Mouse (Mus musculus): Measurements from ENCODE around the gene Wdr83os. TPM values are rescaled to one million over a fixed set of nuclear protein-coding genes. Genes with fewer than 3 reads are reported as not detected.
A peak's percentile ranks its signal among the peaks of the same experiment; 100 is the strongest.

Gene Wdr83os
- polyA plus RNA-seq, 1 experiment from 2014 or later = 133 TPM

- Histone ChIP-seq H3K9me3 (replicated peaks; ENCODE audit: control insufficient read depth, low read length, poor library complexity, severe bottlenecking) (no peaks in the 10 kb centered on the region), H3K4me3 (ENCODE audit: low read depth, low read length) (peak overlapping the region; percentile 86; the same call in 1 of the 2 replicates), H3K27ac (ENCODE audit: low read length) (peak overlapping the region; percentile 91), H3K4me1 (ENCODE audit: control insufficient read depth, insufficient read depth, low read length) (peaks cover 10% of the 10 kb centered on the region), H3K27me3 (ENCODE audit: control insufficient read depth, insufficient read depth, low read depth, low read length) (no peaks in the 10 kb centered on the region), H3K9ac (ENCODE audit: low read depth, low read length) (peak overlapping the region; percentile 85; the same call in 1 of the 2 replicates), H3K36me3 (ENCODE audit: control insufficient read depth, insufficient read depth, low read length) (peaks cover 18% of the 10 kb centered on the region), H3K4me2 (ENCODE audit: low read length) (peak overlapping the region; percentile 64)
- ATAC-seq = no peak
- 86% methylated on average over 5 of the region's 5 CpGs for WGBS
Measured at GRCm38 (mm10) chr8:85071041-85071440, 9.5 kb upstream of the Wdr83os start.

- H3K27me3 ChIP-seq (ENCODE audit: control insufficient read depth, insufficient read depth, low read depth, low read length) = no peaks in the 10 kb centered on the region
- H3K36me3 ChIP-seq (ENCODE audit: control insufficient read depth, insufficient read depth, low read length) = peaks cover 15% of the 10 kb centered on the region
- peak within 1 kb of the TSS; percentile 85 for H3K9ac ChIP-seq (ENCODE audit: low read depth, low read length)
- H3K27ac ChIP-seq (ENCODE audit: low read length) = peak within 1 kb of the TSS; percentile 91
- peak within 1 kb of the TSS; percentile 64 for H3K4me2 ChIP-seq (ENCODE audit: low read length)
- peak within 1 kb of the TSS; percentile 86 for H3K4me3 ChIP-seq (ENCODE audit: low read depth, low read length)
- peak; percentile 87 for ATAC-seq
- no peaks in the 10 kb centered on the region for H3K9me3 ChIP-seq (replicated peaks; ENCODE audit: control insufficient read depth, low read length, poor library complexity, severe bottlenecking)
- peaks cover 10% of the 10 kb centered on the region for H3K4me1 ChIP-seq (ENCODE audit: control insufficient read depth, insufficient read depth, low read length)
- under 1% methylated on average over 67 of the region's 68 CpGs for WGBS
Measured at GRCm38 (mm10) chr8:85071514-85072281, 8.8 kb upstream of the Wdr83os start, which contains the start of gene Dhps. Gene Dhps (plus strand): TSS chr8:85071757.

- peak overlapping the region; percentile 85 for H3K9ac ChIP-seq (ENCODE audit: low read depth, low read length)
Measured at GRCm38 (mm10) chr8:85072364-85072929, 8.1 kb upstream of the Wdr83os start.

GRCm38 (mm10) chr8:85073041-85073612 lies 7.4 kb upstream of the Wdr83os start:
- 95% methylated on average over 15 of the region's 15 CpGs for WGBS
- Histone ChIP-seq H3K4me2 (ENCODE audit: low read length) (no peak overlapping the region; the same call in 1 of the 2 replicates), H3K27me3 (ENCODE audit: control insufficient read depth, insufficient read depth, low read depth, low read length) (no peaks in the 10 kb centered on the region), H3K9ac (ENCODE audit: low read depth, low read length) (no peak overlapping the region), H3K4me1 (ENCODE audit: control insufficient read depth, insufficient read depth, low read length) (peaks cover 10% of the 10 kb centered on the region), H3K4me3 (ENCODE audit: low read depth, low read length) (no peak overlapping the region), H3K9me3 (replicated peaks; ENCODE audit: control insufficient read depth, low read length, poor library complexity, severe bottlenecking) (no peaks in the 10 kb centered on the region), H3K27ac (ENCODE audit: low read length) (no peak overlapping the region), H3K36me3 (ENCODE audit: control insufficient read depth, insufficient read depth, low read length) (peaks cover 14% of the 10 kb centered on the region; the same call in 1 of the 2 replicates)
- ATAC-seq = no peak

More at GRCm38 (mm10) chr8:85072364-85072929, 8.1 kb upstream of the Wdr83os start:
- Histone ChIP-seq H3K9me3 (replicated peaks; ENCODE audit: control insufficient read depth, low read length, poor library complexity, severe bottlenecking) (no peaks in the 10 kb centered on the region), H3K27me3 (ENCODE audit: control insufficient read depth, insufficient read depth, low read depth, low read length) (no peaks in the 10 kb centered on the region), H3K4me3 (ENCODE audit: low read depth, low read length) (peak overlapping the region; percentile 86), H3K4me2 (ENCODE audit: low read length) (peak overlapping the region; percentile 64), H3K36me3 (ENCODE audit: control insufficient read depth, insufficient read depth, low read length) (peaks cover 14% of the 10 kb centered on the region; the same call in 1 of the 2 replicates), H3K27ac (ENCODE audit: low read length) (peak overlapping the region; percentile 91), H3K4me1 (ENCODE audit: control insufficient read depth, insufficient read depth, low read length) (peaks cover 10% of the 10 kb centered on the region)
- ATAC-seq = no peak
- 44% methylated on average over 9 of the region's 9 CpGs for WGBS

- WGBS = 89% methylated on average over 10 of the region's 10 CpGs
- H3K27ac ChIP-seq (ENCODE audit: low read length) = no peak overlapping the region
- peaks cover 9% of the 10 kb centered on the region; the same call in 1 of the 2 replicates for H3K36me3 ChIP-seq (ENCODE audit: control insufficient read depth, insufficient read depth, low read length)
- no peaks in the 10 kb centered on the region for H3K9me3 ChIP-seq (replicated peaks; ENCODE audit: control insufficient read depth, low read length, poor library complexity, severe bottlenecking)
- H3K4me1 ChIP-seq (ENCODE audit: control insufficient read depth, insufficient read depth, low read length) = peaks cover 10% of the 10 kb centered on the region
- no peak for ATAC-seq
- H3K4me3 ChIP-seq (ENCODE audit: low read depth, low read length) = no peak overlapping the region
- no peaks in the 10 kb centered on the region for H3K27me3 ChIP-seq (ENCODE audit: control insufficient read depth, insufficient read depth, low read depth, low read length)
- no peak overlapping the region for H3K4me2 ChIP-seq (ENCODE audit: low read length)
- no peak overlapping the region for H3K9ac ChIP-seq (ENCODE audit: low read depth, low read length)
Measured at GRCm38 (mm10) chr8:85074167-85074566, 6.4 kb upstream of the Wdr83os start.

GRCm38 (mm10) chr8:85074617-85075016 lies 5.9 kb upstream of the Wdr83os start:
- Histone ChIP-seq H3K9ac (ENCODE audit: low read depth, low read length) (no peak overlapping the region), H3K9me3 (replicated peaks; ENCODE audit: control insufficient read depth, low read length, poor library complexity, severe bottlenecking) (no peaks in the 10 kb centered on the region), H3K27ac (ENCODE audit: low read length) (no peak overlapping the region), H3K36me3 (ENCODE audit: control insufficient read depth, insufficient read depth, low read length) (peaks cover 9% of the 10 kb centered on the region; the same call in 1 of the 2 replicates), H3K4me1 (ENCODE audit: control insufficient read depth, insufficient read depth, low read length) (peaks cover 13% of the 10 kb centered on the region), H3K4me3 (ENCODE audit: low read depth, low read length) (no peak overlapping the region), H3K27me3 (ENCODE audit: control insufficient read depth, insufficient read depth, low read depth, low read length) (no peaks in the 10 kb centered on the region), H3K4me2 (ENCODE audit: low read length) (no peak overlapping the region)
- 92% methylated on average over 10 of the region's 10 CpGs for WGBS
- no peak for ATAC-seq

GRCm38 (mm10) chr8:85076001-85076400 lies 4.5 kb upstream of the Wdr83os start:
- Histone ChIP-seq H3K4me2 (ENCODE audit: low read length) (no peak overlapping the region), H3K9ac (ENCODE audit: low read depth, low read length) (no peak overlapping the region), H3K4me1 (ENCODE audit: control insufficient read depth, insufficient read depth, low read length) (peaks cover 18% of the 10 kb centered on the region), H3K4me3 (ENCODE audit: low read depth, low read length) (no peak overlapping the region), H3K27ac (ENCODE audit: low read length) (no peak overlapping the region), H3K36me3 (ENCODE audit: control insufficient read depth, insufficient read depth, low read length) (peaks cover 9% of the 10 kb centered on the region; the same call in 1 of the 2 replicates), H3K27me3 (ENCODE audit: control insufficient read depth, insufficient read depth, low read depth, low read length) (no peaks in the 10 kb centered on the region), H3K9me3 (replicated peaks; ENCODE audit: control insufficient read depth, low read length, poor library complexity, severe bottlenecking) (no peaks in the 10 kb centered on the region)
- WGBS = 83% methylated on average over 9 of the region's 9 CpGs
- no peak for ATAC-seq

GRCm38 (mm10) chr8:85076993-85077392 lies 3.5 kb upstream of the Wdr83os start:
- H3K9me3 ChIP-seq (replicated peaks; ENCODE audit: control insufficient read depth, low read length, poor library complexity, severe bottlenecking) = no peaks in the 10 kb centered on the region
- H3K27me3 ChIP-seq (ENCODE audit: control insufficient read depth, insufficient read depth, low read depth, low read length) = no peaks in the 10 kb centered on the region
- H3K36me3 ChIP-seq (ENCODE audit: control insufficient read depth, insufficient read depth, low read length) = peaks cover 9% of the 10 kb centered on the region; the same call in 1 of the 2 replicates
- ATAC-seq = no peak
- WGBS = 0% methylated on average over 2 of the region's 2 CpGs
- H3K4me1 ChIP-seq (ENCODE audit: control insufficient read depth, insufficient read depth, low read length) = peaks cover 22% of the 10 kb centered on the region
- H3K4me3 ChIP-seq (ENCODE audit: low read depth, low read length) = no peak overlapping the region
- H3K4me2 ChIP-seq (ENCODE audit: low read length) = no peak overlapping the region
- no peak overlapping the region for H3K9ac ChIP-seq (ENCODE audit: low read depth, low read length)
- H3K27ac ChIP-seq (ENCODE audit: low read length) = no peak overlapping the region

- no peaks in the 10 kb centered on the region for H3K27me3 ChIP-seq (ENCODE audit: control insufficient read depth, insufficient read depth, low read depth, low read length)
- H3K4me1 ChIP-seq (ENCODE audit: control insufficient read depth, insufficient read depth, low read length) = peaks cover 31% of the 10 kb centered on the region
- peak overlapping the region; percentile 89 for H3K9ac ChIP-seq (ENCODE audit: low read depth, low read length)
- peaks cover 5% of the 10 kb centered on the region; the same call in 1 of the 2 replicates for H3K36me3 ChIP-seq (ENCODE audit: control insufficient read depth, insufficient read depth, low read length)
- H3K4me3 ChIP-seq (ENCODE audit: low read depth, low read length) = peak overlapping the region; percentile 92
- H3K9me3 ChIP-seq (replicated peaks; ENCODE audit: control insufficient read depth, low read length, poor library complexity, severe bottlenecking) = no peaks in the 10 kb centered on the region
- peak overlapping the region; percentile 71 for H3K27ac ChIP-seq (ENCODE audit: low read length)
- under 1% methylated on average over 25 of the region's 25 CpGs for WGBS
- ATAC-seq = no peak
- H3K4me2 ChIP-seq (ENCODE audit: low read length) = peak overlapping the region; percentile 84
Measured at GRCm38 (mm10) chr8:85080214-85080531, 367 bp upstream of the Wdr83os start.
